In genomic region chr9:40456191-40456590, GRCm38 (mm10) we compare ENCODE assay signal across 9 mouse cellular contexts.
DNase-seq lines count a peak whose midpoint lies in the region; ATAC-seq and TF ChIP-seq lines count a peak whose summit lies in the region.
"Had no signal": no experiment of that assay in that cellular context is flagged by ENCODE, and none has a peak within 500 bp of the region (broad histone marks: within the 10 kb centered on the region; RNA-seq: fewer than 3 reads in every experiment).

No protein-coding gene starts in this region.

- H3K4me3 ChIP-seq in bone marrow macrophage, adult 2 months (ENCODE audit: insufficient read depth, low read length) = peak overlapping the region; percentile 85
- H3K4me3 ChIP-seq in stomach, embryonic 14.5 days (ENCODE audit: low read depth, low read length) = peak overlapping the region; percentile 63

- TF ChIP-seq CTCF in bone marrow macrophage, adult 2 months (IDR thresholded peaks at IDR 0.05; ENCODE audit: low read depth, low read length) = no peak

- no peaks in the 10 kb centered on the region for H3K27me3 ChIP-seq in stomach, embryonic 14.5 days (ENCODE audit: control insufficient read depth, insufficient read depth, low read length)

- H3K36me3 ChIP-seq in stomach, embryonic 14.5 days (ENCODE audit: control insufficient read depth, insufficient read depth, low read length) = no peaks in the 10 kb centered on the region
- H3K36me3 ChIP-seq: G1E had no signal

- no peak overlapping the region for H3K9ac ChIP-seq in stomach, embryonic 14.5 days (replicated peaks; ENCODE audit: low read depth, low read length)

- H3K27ac ChIP-seq in bone marrow macrophage, adult 2 months (ENCODE audit: insufficient read depth, low read depth, low read length) = peak overlapping the region; percentile 74
- H3K27ac ChIP-seq in stomach, embryonic 14.5 days (ENCODE audit: low read length) = peak overlapping the region; percentile 71; the same call in 1 of the 2 replicates

- peak; percentile 83 for ATAC-seq in stomach, embryonic 14.5 days (ENCODE audit: insufficient number of reproducible peaks, insufficient read depth, low FRiP score, low read depth)

- WGBS in stomach, embryonic 14.5 days = 1% methylated on average over 7 of the region's 7 CpGs

- H3K4me1 ChIP-seq in bone marrow macrophage, adult 2 months (ENCODE audit: control insufficient read depth, insufficient read depth, low read length) = peaks cover 38% of the 10 kb centered on the region
- peaks cover 11% of the 10 kb centered on the region; the same call in 1 of the 2 replicates for H3K4me1 ChIP-seq in stomach, embryonic 14.5 days (ENCODE audit: control insufficient read depth, insufficient read depth, low read length)

- DNase-seq in heart, adult 11 months = peak; percentile 95
- no peak for DNase-seq in heart, postnatal 25 days (ENCODE audit: low spot score)
- peak; percentile 83 for DNase-seq in forelimb bud, embryonic 11.5 days (ENCODE audit: low read depth, low spot score)
- peak; percentile 65 for DNase-seq in kidney, postnatal 10 days
- peak; percentile 56 to 64 for DNase-seq in lung, postnatal 4 days
- no peak for DNase-seq in spleen, postnatal 4 days (ENCODE audit: low spot score in 2 of 2)

- no peaks in the 10 kb centered on the region for H3K9me3 ChIP-seq in stomach, embryonic 14.5 days (ENCODE audit: control insufficient read depth, low read depth, low read length)

- no peak for TF ChIP-seq POLR2A in bone marrow macrophage, adult 2 months (IDR thresholded peaks at IDR 0.05; ENCODE audit: borderline replicate concordance, low read depth, low read length)

- intact Hi-C loops in heart, postnatal 25 days (cut with DNase I) = loop anchor here (5.0 kb wide), 1 partner anchor 39 kb away; no protein-coding TSS in a partner anchor

- peak overlapping the region; percentile 100 for H3K4me2 ChIP-seq in stomach, embryonic 14.5 days (replicated peaks; ENCODE audit: low read depth, low read length)

Comparison
In these comparisons a context has a peak if more than half of its experiments do, and no peak if none do; other contexts are left out.
1. DNase-seq: peak in heart, adult 11 months (single experiment), forelimb bud, embryonic 11.5 days (single experiment), kidney, postnatal 10 days (single experiment) and lung, postnatal 4 days (2 of 2); none in heart, postnatal 25 days (single experiment) and spleen, postnatal 4 days (0 of 2).